Mouse (Mus musculus): ENCODE measurements around the gene Idnk. TPM values are rescaled to one million over a fixed set of nuclear protein-coding genes. Genes with fewer than 3 reads are reported as not detected.
A peak's percentile ranks its signal among the peaks of the same experiment; 100 is the strongest.

Idnk gene
- polyA plus RNA-seq, 1 experiment from 2014 or later = 59.5 TPM

- Histone ChIP-seq H3K9ac (no peak overlapping the region), H3K27me3 (no peaks in the 10 kb centered on the region), H3K4me2 (no peak overlapping the region), H3K4me3 (replicated peaks) (no peak overlapping the region), H3K27ac (no peak overlapping the region), H3K36me3 (replicated peaks) (peaks cover 15% of the 10 kb centered on the region), H3K4me1 (no peaks in the 10 kb centered on the region), H3K9me3 (no peaks in the 10 kb centered on the region)
- 91% methylated on average over 6 of the region's 6 CpGs for WGBS
- ATAC-seq (ENCODE audit: low FRiP score) = no peak
Observed at GRCm38 (mm10) chr13:58201343-58201742, 43.9 kb downstream of the Idnk start.

- Histone ChIP-seq H3K9ac (no peak overlapping the region), H3K4me3 (replicated peaks) (no peak overlapping the region), H3K4me2 (no peak overlapping the region), H3K4me1 (no peaks in the 10 kb centered on the region), H3K36me3 (replicated peaks) (peaks cover 13% of the 10 kb centered on the region), H3K27ac (no peak overlapping the region), H3K9me3 (no peaks in the 10 kb centered on the region), H3K27me3 (no peaks in the 10 kb centered on the region)
- ATAC-seq (ENCODE audit: low FRiP score) = no peak
- 93% methylated on average over 3 of the region's 3 CpGs for WGBS
Observed at GRCm38 (mm10) chr13:58201908-58202307, 44.5 kb downstream of the Idnk start.

GRCm38 (mm10) chr13:58202903-58203302 is 45.5 kb downstream of the Idnk start:
- Histone ChIP-seq H3K4me3 (replicated peaks) (no peak overlapping the region), H3K36me3 (replicated peaks) (peaks cover 3% of the 10 kb centered on the region; the same call in 1 of the 2 replicates), H3K4me2 (no peak overlapping the region), H3K27me3 (no peaks in the 10 kb centered on the region), H3K9ac (no peak overlapping the region), H3K4me1 (no peaks in the 10 kb centered on the region), H3K9me3 (no peaks in the 10 kb centered on the region), H3K27ac (no peak overlapping the region)
- WGBS = 100% methylated on average over 1 of the region's 1 CpGs
- no peak for ATAC-seq (ENCODE audit: low FRiP score)

DNA sequence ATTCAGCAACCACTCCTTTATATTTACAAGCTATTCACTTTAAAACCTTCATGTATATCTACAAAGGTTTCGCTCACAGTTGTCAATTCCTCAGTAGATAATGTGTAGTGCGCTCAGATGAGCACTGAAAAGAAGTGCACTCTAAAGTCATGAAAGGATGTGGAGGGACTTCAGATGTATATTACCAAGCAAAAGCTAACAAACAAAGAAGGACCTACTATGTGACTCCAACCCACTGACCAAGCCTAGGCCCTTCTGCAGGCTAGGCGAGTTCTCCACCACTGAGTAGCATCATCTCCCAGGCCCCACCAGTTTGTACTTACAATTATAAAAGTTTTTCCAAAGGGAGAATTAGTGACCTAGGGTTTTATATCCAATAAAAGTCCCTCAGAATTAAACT is 46.8 kb downstream of the Idnk start:
- Histone ChIP-seq H3K9ac (no peak overlapping the region), H3K27me3 (no peaks in the 10 kb centered on the region), H3K4me1 (no peaks in the 10 kb centered on the region), H3K4me2 (no peak overlapping the region), H3K27ac (no peak overlapping the region), H3K4me3 (replicated peaks) (no peak overlapping the region), H3K36me3 (replicated peaks) (no peaks in the 10 kb centered on the region), H3K9me3 (no peaks in the 10 kb centered on the region)
- 95% methylated on average over 3 of the region's 3 CpGs for WGBS
- ATAC-seq (ENCODE audit: low FRiP score) = no peak

DNA sequence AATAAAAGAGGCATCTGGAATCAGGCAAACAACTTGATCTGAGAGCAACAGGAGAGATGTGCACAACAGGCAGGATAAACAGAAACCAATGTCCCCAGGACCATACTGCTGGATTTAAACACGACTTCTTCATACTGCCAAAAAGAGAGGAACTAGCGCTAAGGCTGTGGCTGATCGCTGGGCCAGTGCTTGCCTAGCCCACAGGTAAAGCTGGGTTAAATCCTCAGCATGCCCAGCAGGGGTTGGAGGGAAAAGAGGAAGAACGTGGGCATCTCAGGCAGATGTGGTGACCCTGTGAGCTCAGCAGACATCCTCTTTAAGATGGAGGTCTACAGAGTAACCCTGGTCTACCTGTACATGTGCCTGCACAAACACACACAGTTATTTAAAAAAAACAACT is 47.5 kb downstream of the Idnk start:
- Histone ChIP-seq H3K36me3 (replicated peaks) (no peaks in the 10 kb centered on the region), H3K27me3 (no peaks in the 10 kb centered on the region), H3K9ac (no peak overlapping the region), H3K9me3 (no peaks in the 10 kb centered on the region), H3K4me2 (no peak overlapping the region), H3K4me3 (replicated peaks) (no peak overlapping the region), H3K4me1 (no peaks in the 10 kb centered on the region), H3K27ac (no peak overlapping the region)
- 66% methylated on average over 4 of the region's 4 CpGs for WGBS
- ATAC-seq (ENCODE audit: low FRiP score) = no peak

GRCm38 (mm10) chr13:58206084-58206483 is 48.6 kb downstream of the Idnk start:
- Histone ChIP-seq H3K27ac (no peak overlapping the region), H3K9ac (no peak overlapping the region), H3K9me3 (no peaks in the 10 kb centered on the region), H3K4me3 (replicated peaks) (no peak overlapping the region), H3K36me3 (replicated peaks) (no peaks in the 10 kb centered on the region), H3K27me3 (no peaks in the 10 kb centered on the region), H3K4me1 (peaks cover 5% of the 10 kb centered on the region; the same call in 1 of the 2 replicates), H3K4me2 (no peak overlapping the region)
- 95% methylated on average over 4 of the region's 4 CpGs for WGBS
- ATAC-seq (ENCODE audit: low FRiP score) = no peak

DNA sequence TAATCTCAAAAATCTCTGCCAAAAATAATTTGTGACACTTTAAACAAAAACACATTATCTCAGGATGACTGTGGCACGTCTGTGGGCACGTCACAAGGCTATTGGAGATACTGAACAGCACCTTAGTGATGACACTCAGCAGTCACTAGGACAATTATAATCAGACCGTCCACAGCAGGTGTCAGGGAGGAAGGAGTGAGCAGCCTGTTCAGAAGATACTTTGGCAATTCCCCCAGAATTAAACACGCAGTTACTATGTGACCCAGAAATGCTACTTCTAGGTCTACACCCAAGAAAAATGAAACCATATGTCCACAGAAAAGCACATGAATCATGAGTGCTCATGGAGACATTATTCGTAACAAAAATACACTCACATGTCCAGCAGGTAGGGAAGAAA is 53.0 kb downstream of the Idnk start:
- H3K9ac ChIP-seq = no peak overlapping the region
- no peaks in the 10 kb centered on the region for H3K36me3 ChIP-seq (replicated peaks)
- no peak for ATAC-seq (ENCODE audit: low FRiP score)
- 82% methylated on average over 5 of the region's 5 CpGs for WGBS
- H3K27ac ChIP-seq = no peak overlapping the region
- H3K4me3 ChIP-seq (replicated peaks) = no peak overlapping the region
- H3K4me1 ChIP-seq = peaks cover 31% of the 10 kb centered on the region
- no peak overlapping the region for H3K4me2 ChIP-seq
- H3K27me3 ChIP-seq = no peaks in the 10 kb centered on the region
- H3K9me3 ChIP-seq = no peaks in the 10 kb centered on the region

DNA sequence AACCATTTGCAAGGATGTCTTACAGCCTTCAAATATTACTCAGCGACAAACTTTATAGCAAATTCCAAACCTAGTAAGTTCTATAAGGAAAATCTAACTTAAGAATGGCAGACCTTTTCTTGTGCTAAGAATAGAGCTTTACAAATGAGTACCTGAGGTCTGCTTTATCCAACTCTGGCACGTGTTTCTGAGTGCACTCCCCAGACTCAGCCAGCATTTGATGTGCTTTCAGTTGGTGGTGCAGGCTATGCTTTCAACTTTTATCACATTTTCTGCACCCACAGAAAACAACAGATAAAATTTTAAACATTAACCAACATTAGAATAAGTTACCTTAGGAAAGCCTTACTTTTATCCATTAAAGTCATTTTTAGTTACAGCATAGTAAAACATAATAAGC is 55.1 kb downstream of the Idnk start:
- 85% methylated on average over 2 of the region's 2 CpGs for WGBS
- no peaks in the 10 kb centered on the region for H3K9me3 ChIP-seq
- no peak overlapping the region for H3K9ac ChIP-seq
- peaks cover 36% of the 10 kb centered on the region for H3K4me1 ChIP-seq
- no peaks in the 10 kb centered on the region for H3K36me3 ChIP-seq (replicated peaks)
- no peak overlapping the region for H3K4me2 ChIP-seq
- H3K27ac ChIP-seq = no peak overlapping the region
- H3K4me3 ChIP-seq (replicated peaks) = no peak overlapping the region
- H3K27me3 ChIP-seq = peaks cover 4% of the 10 kb centered on the region
- no peak for ATAC-seq (ENCODE audit: low FRiP score)

- Histone ChIP-seq H3K4me2 (peak overlapping the region; percentile 80), H3K4me3 (replicated peaks) (peak overlapping the region; percentile 97), H3K36me3 (replicated peaks) (no peaks in the 10 kb centered on the region), H3K9ac (peak overlapping the region; percentile 99; the same call in 1 of the 2 replicates), H3K27me3 (peaks cover 4% of the 10 kb centered on the region), H3K9me3 (no peaks in the 10 kb centered on the region), H3K4me1 (peaks cover 36% of the 10 kb centered on the region), H3K27ac (no peak overlapping the region)
- no peak for ATAC-seq (ENCODE audit: low FRiP score)
- WGBS = 75% methylated on average over 8 of the region's 8 CpGs
Observed at GRCm38 (mm10) chr13:58213801-58214200, 56.4 kb downstream of the Idnk start.

Other genes starting within 250 kb of the Idnk start
- gene Spock1, start 249.3 kb upstream of the Idnk start, polyA plus RNA-seq (2016; fragmentation: Nextera tagmentation; extraction: Ambion mirVana) = 9.5 and 12.0 TPM in 2 replicates
- 3.9 and 4.3 TPM in 2 replicates for gene Klhl3, start 44.1 kb upstream of the Idnk start, polyA plus RNA-seq (2016; fragmentation: Nextera tagmentation; extraction: Ambion mirVana)
- 69.5 and 75.3 TPM in 2 replicates for gene Hnrnpa0, start 29.1 kb upstream of the Idnk start, polyA plus RNA-seq (2016; fragmentation: Nextera tagmentation; extraction: Ambion mirVana)
- gene Ubqln1, start 58.0 kb downstream of the Idnk start, polyA plus RNA-seq (2016; fragmentation: Nextera tagmentation; extraction: Ambion mirVana) = 162 and 172 TPM in 2 replicates
- 40.7 and 48.6 TPM in 2 replicates for gene Gkap1, start 118.0 kb downstream of the Idnk start, polyA plus RNA-seq (2016; fragmentation: Nextera tagmentation; extraction: Ambion mirVana)
- gene Kif27, start 201.5 kb downstream of the Idnk start, polyA plus RNA-seq (2016; fragmentation: Nextera tagmentation; extraction: Ambion mirVana) = 1.7 TPM in 2 replicates
- 25.3 and 28.4 TPM in 2 replicates for gene 2210016F16Rik, start 227.6 kb downstream of the Idnk start, polyA plus RNA-seq (2016; fragmentation: Nextera tagmentation; extraction: Ambion mirVana)
- gene Rmi1, start 244.6 kb downstream of the Idnk start, polyA plus RNA-seq (2016; fragmentation: Nextera tagmentation; extraction: Ambion mirVana) = 32.3 and 36.1 TPM in 2 replicates
- 2,341 and 2,520 TPM in 2 replicates for gene Hnrnpk, start 245.7 kb downstream of the Idnk start, polyA plus RNA-seq (2016; fragmentation: Nextera tagmentation; extraction: Ambion mirVana)